Mouse (Mus musculus): ENCODE results near the gene Zfp36. TPM values are rescaled to one million over a fixed set of nuclear protein-coding genes. Genes with fewer than 3 reads are reported as not detected.
"Not testable (repeated sequence)": the region's sequence is repeated elsewhere in the genome, so short reads cannot be mapped to it uniquely, and the experiment has no call there.

Zfp36 gene
- total and polyA plus RNA-seq, 2 experiments from 2014 or later = 13.6 to 19.2 TPM

DNA sequence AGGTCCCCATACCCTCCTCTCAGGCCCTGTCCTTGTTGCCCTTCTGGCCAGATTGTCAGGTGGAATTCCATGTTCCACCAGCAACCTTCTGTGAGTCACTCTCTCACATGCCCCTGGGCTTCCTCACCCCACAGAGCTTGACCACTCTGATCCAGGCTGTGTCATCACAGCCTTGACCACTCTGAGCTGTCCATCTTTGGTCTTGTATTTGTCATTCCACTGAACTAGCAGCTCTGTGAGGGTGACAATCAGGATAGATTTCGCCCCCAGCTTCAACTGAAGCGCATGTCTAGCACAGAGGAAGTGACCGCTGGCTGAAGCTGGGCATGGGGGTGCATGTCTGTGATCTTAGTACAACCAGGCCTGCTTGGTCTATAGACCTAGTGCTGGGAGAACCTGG lies 10.3 kb upstream of the Zfp36 start:
- no peak for DNase-seq (ENCODE audit: low spot score)
- Histone ChIP-seq H3K4me2 (ENCODE audit: low read depth, low read length) (no peak overlapping the region), H3K9me3 (replicated peaks; ENCODE audit: control insufficient read depth, low read length) (no peaks in the 10 kb centered on the region), H3K4me1 (ENCODE audit: control insufficient read depth, insufficient read depth) (peaks cover 12% of the 10 kb centered on the region), H3K27me3 (ENCODE audit: control insufficient read depth, insufficient read depth, low read length) (no peaks in the 10 kb centered on the region), H3K4me3 (ENCODE audit: low read depth, low read length) (no peak overlapping the region), H3K36me3 (replicated peaks; ENCODE audit: control insufficient read depth, insufficient read depth, low read length) (peaks cover 43% of the 10 kb centered on the region), H3K27ac (ENCODE audit: low read depth) (no peak overlapping the region), H3K9ac (replicated peaks; ENCODE audit: low read depth, low read length) (no peak overlapping the region)
- TF ChIP-seq EP300 (IDR thresholded peaks at IDR 0.05; ENCODE audit: low read depth) (no peak), CTCF (IDR thresholded peaks at IDR 0.05; ENCODE audit: low read depth) (no peak)
- 95% methylated on average over 3 of the region's 3 CpGs for WGBS
- no peak for ATAC-seq (ENCODE audit: insufficient read depth, low read depth)

DNA sequence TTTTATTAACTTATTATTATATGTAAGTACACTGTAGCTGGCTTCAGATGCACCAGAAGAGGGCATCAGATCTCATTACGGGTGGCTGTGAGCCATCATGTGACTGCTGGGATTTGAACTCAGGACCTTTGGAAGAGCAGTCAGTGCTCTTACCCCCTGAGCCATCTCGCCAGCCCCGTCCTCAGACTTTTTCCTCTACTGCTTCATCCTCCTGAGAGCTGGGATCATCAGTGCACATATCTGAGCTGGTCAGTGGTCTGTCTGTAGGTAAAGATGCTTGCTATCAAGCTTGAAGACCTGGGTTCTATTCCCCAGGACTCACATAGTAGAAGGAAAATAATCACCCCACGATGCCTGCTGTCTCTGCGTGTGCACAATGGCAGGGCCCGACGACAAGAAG lies 7.3 kb upstream of the Zfp36 start:
- not testable (repeated sequence) for H3K9ac ChIP-seq (replicated peaks; ENCODE audit: low read depth, low read length); H3K4me2 ChIP-seq (ENCODE audit: low read depth, low read length); ATAC-seq (ENCODE audit: insufficient read depth, low read depth); H3K4me3 ChIP-seq (ENCODE audit: low read depth, low read length); H3K27me3 ChIP-seq (ENCODE audit: control insufficient read depth, insufficient read depth, low read length); H3K27ac ChIP-seq (ENCODE audit: low read depth); DNase-seq (ENCODE audit: low spot score); H3K9me3 ChIP-seq (replicated peaks; ENCODE audit: control insufficient read depth, low read length)
- Histone ChIP-seq H3K36me3 (replicated peaks; ENCODE audit: control insufficient read depth, insufficient read depth, low read length) (peaks cover 44% of the 10 kb centered on the region), H3K4me1 (ENCODE audit: control insufficient read depth, insufficient read depth) (peaks cover 22% of the 10 kb centered on the region)
- 86% methylated on average over 7 of the region's 7 CpGs for WGBS

DNA sequence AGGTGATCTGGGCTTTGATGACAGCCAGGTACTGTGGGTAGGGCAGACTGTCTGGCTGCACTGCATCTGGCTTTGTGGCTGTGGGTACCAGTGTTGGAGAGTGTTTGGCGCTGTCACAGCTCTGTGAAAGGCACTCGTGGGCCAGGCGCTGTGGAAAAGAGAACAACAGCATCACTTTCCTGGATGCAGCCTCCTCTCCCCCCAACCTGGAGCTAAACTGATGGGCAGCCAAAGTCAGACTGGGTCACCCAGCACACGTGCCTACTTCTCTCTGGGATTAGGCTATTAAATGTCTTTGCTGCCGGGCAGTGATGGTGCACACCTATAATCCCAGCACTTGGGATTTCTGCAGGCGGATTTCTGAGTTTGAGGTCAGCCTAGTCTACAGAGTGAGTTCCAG lies 6.8 kb upstream of the Zfp36 start:
- ATAC-seq (ENCODE audit: insufficient read depth, low read depth); H3K27ac ChIP-seq (ENCODE audit: low read depth); H3K9me3 ChIP-seq (replicated peaks; ENCODE audit: control insufficient read depth, low read length); H3K4me2 ChIP-seq (ENCODE audit: low read depth, low read length); H3K27me3 ChIP-seq (ENCODE audit: control insufficient read depth, insufficient read depth, low read length); H3K9ac ChIP-seq (replicated peaks; ENCODE audit: low read depth, low read length); H3K4me3 ChIP-seq (ENCODE audit: low read depth, low read length); DNase-seq (ENCODE audit: low spot score): not testable (repeated sequence)
- Histone ChIP-seq H3K4me1 (ENCODE audit: control insufficient read depth, insufficient read depth) (peaks cover 22% of the 10 kb centered on the region), H3K36me3 (replicated peaks; ENCODE audit: control insufficient read depth, insufficient read depth, low read length) (peaks cover 44% of the 10 kb centered on the region)
- 77% methylated on average over 5 of the region's 6 CpGs for whole genome bisulfite sequencing

DNA sequence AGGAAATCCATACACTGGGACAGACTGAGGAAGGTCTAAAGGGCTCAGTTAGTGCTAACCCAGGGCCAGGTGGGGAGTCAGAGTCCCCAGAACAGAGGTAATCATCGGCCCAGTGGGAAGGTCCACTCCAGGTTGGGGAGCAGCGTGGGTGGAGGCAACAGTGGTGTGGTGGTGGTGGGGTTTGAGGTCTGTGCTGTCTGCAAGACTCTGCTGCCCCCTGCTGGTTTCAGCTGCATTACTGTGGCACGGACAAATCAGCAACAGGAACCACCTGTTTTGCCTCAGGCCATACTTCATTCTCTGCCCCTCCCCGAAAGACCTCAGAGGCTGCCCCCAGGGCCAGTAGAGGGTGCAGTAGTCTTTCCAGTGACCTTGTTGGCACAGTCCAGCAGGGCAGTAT lies 6.4 kb upstream of the Zfp36 start:
- WGBS = 5% methylated on average over 4 of the region's 4 CpGs
- peak; percentile 48 for ATAC-seq (ENCODE audit: insufficient read depth, low read depth)

DNA sequence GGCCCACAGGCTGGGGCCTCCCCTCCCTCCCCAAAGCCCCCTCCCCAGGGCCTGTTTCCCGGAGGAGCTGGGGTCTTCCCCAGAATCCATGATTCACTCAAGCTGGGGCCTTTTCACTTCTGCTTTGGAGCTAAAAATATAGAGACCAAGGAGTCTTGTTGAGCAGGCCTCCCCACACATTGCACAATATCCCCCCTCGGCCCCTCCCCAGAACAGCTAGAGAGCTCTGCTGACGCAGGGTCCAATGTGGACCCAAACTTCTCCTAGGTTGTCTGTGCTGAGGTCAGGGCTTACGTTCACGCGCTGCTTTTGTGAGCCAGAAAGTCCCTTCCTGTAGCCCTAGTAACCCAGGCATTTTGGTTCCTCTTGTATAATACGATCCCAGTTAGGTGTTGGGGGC lies 6.0 kb upstream of the Zfp36 start:
- Histone ChIP-seq H3K4me1 (ENCODE audit: control insufficient read depth, insufficient read depth) (peaks cover 25% of the 10 kb centered on the region), H3K36me3 (replicated peaks; ENCODE audit: control insufficient read depth, insufficient read depth, low read length) (peaks cover 43% of the 10 kb centered on the region), H3K4me3 (ENCODE audit: low read depth, low read length) (no peak overlapping the region), H3K27ac (ENCODE audit: low read depth) (peak overlapping the region; percentile 36; the same call in 1 of the 2 replicates), H3K9me3 (replicated peaks; ENCODE audit: control insufficient read depth, low read length) (no peaks in the 10 kb centered on the region), H3K4me2 (ENCODE audit: low read depth, low read length) (no peak overlapping the region), H3K27me3 (ENCODE audit: control insufficient read depth, insufficient read depth, low read length) (no peaks in the 10 kb centered on the region), H3K9ac (replicated peaks; ENCODE audit: low read depth, low read length) (no peak overlapping the region; the same call in 1 of the 2 replicates)
- no peak for TF ChIP-seq CTCF (IDR thresholded peaks at IDR 0.05; ENCODE audit: low read depth)
- no peak for TF ChIP-seq EP300 (IDR thresholded peaks at IDR 0.05; ENCODE audit: low read depth)
- DNase-seq (ENCODE audit: low spot score) = no peak
- no peak for ATAC-seq (ENCODE audit: insufficient read depth, low read depth)
- 73% methylated on average over 7 of the region's 7 CpGs for WGBS

More for the DNA sequence above, 6.4 kb upstream of the Zfp36 start:
- Histone ChIP-seq H3K36me3 (replicated peaks; ENCODE audit: control insufficient read depth, insufficient read depth, low read length) (peaks cover 44% of the 10 kb centered on the region), H3K4me2 (ENCODE audit: low read depth, low read length) (no peak overlapping the region), H3K9ac (replicated peaks; ENCODE audit: low read depth, low read length) (no peak overlapping the region; the same call in 1 of the 2 replicates), H3K27ac (ENCODE audit: low read depth) (0 out of 2 replicates have a peak overlapping the region, but pooled peaks have one; percentile 36), H3K9me3 (replicated peaks; ENCODE audit: control insufficient read depth, low read length) (no peaks in the 10 kb centered on the region), H3K27me3 (ENCODE audit: control insufficient read depth, insufficient read depth, low read length) (no peaks in the 10 kb centered on the region), H3K4me1 (ENCODE audit: control insufficient read depth, insufficient read depth) (peaks cover 22% of the 10 kb centered on the region), H3K4me3 (ENCODE audit: low read depth, low read length) (no peak overlapping the region)
- TF ChIP-seq EP300 (IDR thresholded peaks at IDR 0.05; ENCODE audit: low read depth) (0 out of 2 replicates have a peak, but pooled peaks have one; percentile 27), CTCF (IDR thresholded peaks at IDR 0.05; ENCODE audit: low read depth) (peak; percentile 96)
- peak; percentile 77 for DNase-seq (ENCODE audit: low spot score)

DNA sequence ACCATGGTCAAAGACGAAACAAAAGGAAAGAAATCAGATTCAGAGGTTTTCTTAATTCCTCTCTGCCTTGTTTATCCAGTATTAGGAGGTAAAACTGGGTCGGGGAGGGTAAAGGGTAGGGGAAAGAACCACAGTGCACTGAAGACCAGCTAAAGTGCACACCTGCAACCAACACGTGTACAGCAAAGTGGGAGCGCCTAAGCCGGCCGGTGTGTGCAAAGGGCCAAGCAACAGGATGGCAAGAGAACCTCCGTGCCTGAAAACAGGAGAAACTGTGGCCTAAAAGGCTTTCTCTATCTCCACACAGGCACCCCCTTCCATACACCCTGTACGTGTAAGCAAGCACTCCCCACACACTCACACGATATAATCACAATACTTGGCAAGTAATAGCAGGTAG lies 5.1 kb upstream of the Zfp36 start:
- H3K9ac ChIP-seq (replicated peaks; ENCODE audit: low read depth, low read length) = no peak overlapping the region
- H3K4me3 ChIP-seq (ENCODE audit: low read depth, low read length) = no peak overlapping the region
- no peak overlapping the region for H3K4me2 ChIP-seq (ENCODE audit: low read depth, low read length)
- H3K36me3 ChIP-seq (replicated peaks; ENCODE audit: control insufficient read depth, insufficient read depth, low read length) = peaks cover 35% of the 10 kb centered on the region
- no peaks in the 10 kb centered on the region for H3K9me3 ChIP-seq (replicated peaks; ENCODE audit: control insufficient read depth, low read length)
- ATAC-seq (ENCODE audit: insufficient read depth, low read depth) (no peak), DNase-seq (ENCODE audit: low spot score) (no peak)
- H3K27me3 ChIP-seq (ENCODE audit: control insufficient read depth, insufficient read depth, low read length) = no peaks in the 10 kb centered on the region
- H3K27ac ChIP-seq (ENCODE audit: low read depth) = peak overlapping the region; percentile 36; the same call in 1 of the 2 replicates
- 86% methylated on average over 9 of the region's 9 CpGs for WGBS
- TF ChIP-seq EP300 (IDR thresholded peaks at IDR 0.05; ENCODE audit: low read depth) = no peak
- TF ChIP-seq CTCF (IDR thresholded peaks at IDR 0.05; ENCODE audit: low read depth) = no peak
- H3K4me1 ChIP-seq (ENCODE audit: control insufficient read depth, insufficient read depth) = peaks cover 33% of the 10 kb centered on the region

Measured in heart, postnatal 0 days (tissue).